Mouse (Mus musculus): Measurements from ENCODE around the gene Cst11. TPM values are rescaled to one million over a fixed set of nuclear protein-coding genes. Genes with fewer than 3 reads are reported as not detected.

Cst11 gene
- polyA plus RNA-seq (2014; fragmentation: Illumina TruSeq; extraction: RNeasy Lipid Tissue Mini Kit (QIAGEN cat#74804); ENCODE audit: insufficient read depth, low read depth, low replicate concordance), result not detected

DNA sequence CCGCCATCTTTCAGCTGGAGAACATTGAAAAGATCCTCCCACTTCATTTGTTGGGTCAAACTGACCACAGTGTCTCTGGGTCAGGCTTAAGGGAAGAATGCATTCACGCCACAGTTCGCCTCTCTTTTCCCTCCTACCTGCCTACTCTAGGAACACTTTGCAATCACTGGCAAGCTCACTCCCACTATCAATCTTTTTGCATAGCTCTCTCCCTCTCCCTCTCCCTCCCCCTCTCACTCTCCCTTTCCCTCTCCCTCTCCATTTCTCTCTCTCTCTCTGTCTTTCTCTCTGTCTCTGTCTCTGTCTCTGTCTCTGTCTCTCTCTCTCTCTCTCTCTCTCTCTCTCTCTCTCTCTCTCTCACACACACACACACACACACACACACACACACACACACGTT lies at the start of gene Cst11:
TSS of gene Cst11 (minus strand) at position 101 of the 400 bp plus-strand sequence.

DNA sequence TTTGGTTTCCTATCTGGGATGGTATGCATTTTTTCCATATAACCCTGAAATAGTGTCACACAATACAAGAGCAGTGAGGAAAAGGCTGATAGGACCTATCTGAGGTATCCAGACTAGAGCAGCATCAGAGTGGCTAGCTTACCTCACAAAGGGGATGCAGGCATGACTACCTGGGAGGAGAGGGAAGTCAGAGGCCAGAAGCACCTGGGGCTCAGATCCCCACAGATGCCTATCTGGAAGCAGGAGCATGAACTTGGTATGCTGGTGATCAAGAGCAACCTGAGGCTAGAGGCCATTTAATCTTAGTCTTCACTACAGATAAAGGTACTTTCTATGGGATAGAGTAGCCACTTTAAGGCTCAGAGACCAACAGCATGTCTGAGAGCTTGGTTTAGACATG lies 48.6 kb upstream of the Cst11 start, which contains the start of gene Cst13:
TSS of gene Cst13 (plus strand) at position 173 of the 400 bp plus-strand sequence.

GRCm38 (mm10) chr2:148798485-148798884 lies 27.2 kb upstream of the Cst11 start, which contains the start of gene Cst8:
TSS of gene Cst8 (plus strand) at chr2:148798785.

GRCm38 (mm10) chr2:148789142-148789541 lies 17.8 kb upstream of the Cst11 start, which contains the start of gene Cst12:
TSS of gene Cst12 (plus strand) at chr2:148789361.

GRCm38 (mm10) chr2:148781709-148782108 lies 10.4 kb upstream of the Cst11 start, which contains the start of gene 8030411F24Rik:
TSS of gene 8030411F24Rik (plus strand) at chr2:148782009.

DNA sequence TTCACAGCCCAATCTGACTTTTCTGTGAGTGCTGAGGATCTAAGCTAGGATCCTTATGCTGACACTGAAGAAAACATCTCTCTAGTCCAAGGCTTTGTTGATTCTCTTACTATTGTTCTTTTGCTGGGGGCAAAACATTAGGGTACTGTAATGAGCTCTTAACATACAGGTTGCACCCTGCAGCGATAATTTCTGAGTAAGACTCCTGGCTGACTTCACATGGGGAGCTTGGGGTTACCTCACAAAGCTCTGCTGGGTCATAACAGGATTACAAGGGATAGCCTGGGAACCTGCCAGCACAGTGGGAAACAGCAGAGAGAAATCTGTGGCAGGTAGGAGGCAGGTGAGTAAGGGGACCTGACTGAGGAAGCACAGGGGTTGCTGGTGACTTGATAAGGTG lies 21.2 kb downstream of the Cst11 start, which contains the start of gene Cstl1:
TSS of gene Cstl1 (plus strand) at position 301 of the 400 bp plus-strand sequence.

GRCm38 (mm10) chr2:148732327-148733000 lies 38.8 kb downstream of the Cst11 start, which contains the start of gene Napb:
TSS of gene Napb (minus strand) at chr2:148732467.

Other genes starting within 250 kb of the Cst11 start
- gene Nxt1, start 98.9 kb downstream of the Cst11 start, polyA plus RNA-seq (2014; fragmentation: Illumina TruSeq; extraction: RNeasy Lipid Tissue Mini Kit (QIAGEN cat#74804); ENCODE audit: insufficient read depth, low read depth, low replicate concordance), result 25.8 TPM
- gene Gzf1, start 90.5 kb downstream of the Cst11 start, polyA plus RNA-seq (2014; fragmentation: Illumina TruSeq; extraction: RNeasy Lipid Tissue Mini Kit (QIAGEN cat#74804); ENCODE audit: insufficient read depth, low read depth, low replicate concordance), result 12.4 TPM
- 0.53 TPM for gene Napb, start 39.0 kb downstream of the Cst11 start, polyA plus RNA-seq (2014; fragmentation: Illumina TruSeq; extraction: RNeasy Lipid Tissue Mini Kit (QIAGEN cat#74804); ENCODE audit: insufficient read depth, low read depth, low replicate concordance)
- not detected for gene Cstl1, start 21.1 kb downstream of the Cst11 start, polyA plus RNA-seq (2014; fragmentation: Illumina TruSeq; extraction: RNeasy Lipid Tissue Mini Kit (QIAGEN cat#74804); ENCODE audit: insufficient read depth, low read depth, low replicate concordance)
- gene 8030411F24Rik, start 10.5 kb upstream of the Cst11 start, polyA plus RNA-seq (2014; fragmentation: Illumina TruSeq; extraction: RNeasy Lipid Tissue Mini Kit (QIAGEN cat#74804); ENCODE audit: insufficient read depth, low read depth, low replicate concordance), result not detected
- not detected for gene Cst12, start 17.9 kb upstream of the Cst11 start, polyA plus RNA-seq (2014; fragmentation: Illumina TruSeq; extraction: RNeasy Lipid Tissue Mini Kit (QIAGEN cat#74804); ENCODE audit: insufficient read depth, low read depth, low replicate concordance)
- 38.4 TPM for gene Cst8, start 27.3 kb upstream of the Cst11 start, polyA plus RNA-seq (2014; fragmentation: Illumina TruSeq; extraction: RNeasy Lipid Tissue Mini Kit (QIAGEN cat#74804); ENCODE audit: insufficient read depth, low read depth, low replicate concordance)
- not detected for gene Cst13, start 48.6 kb upstream of the Cst11 start, polyA plus RNA-seq (2014; fragmentation: Illumina TruSeq; extraction: RNeasy Lipid Tissue Mini Kit (QIAGEN cat#74804); ENCODE audit: insufficient read depth, low read depth, low replicate concordance)
- gene Cst9, start 63.6 kb upstream of the Cst11 start, polyA plus RNA-seq (2014; fragmentation: Illumina TruSeq; extraction: RNeasy Lipid Tissue Mini Kit (QIAGEN cat#74804); ENCODE audit: insufficient read depth, low read depth, low replicate concordance), result not detected
- gene 9230104L09Rik, start 93.5 kb upstream of the Cst11 start, polyA plus RNA-seq (2014; fragmentation: Illumina TruSeq; extraction: RNeasy Lipid Tissue Mini Kit (QIAGEN cat#74804); ENCODE audit: insufficient read depth, low read depth, low replicate concordance), result 37.1 TPM
- 1,631 TPM for gene Cst3, start 104.2 kb upstream of the Cst11 start, polyA plus RNA-seq (2014; fragmentation: Illumina TruSeq; extraction: RNeasy Lipid Tissue Mini Kit (QIAGEN cat#74804); ENCODE audit: insufficient read depth, low read depth, low replicate concordance)
- not detected for gene Gm1330, start 231.8 kb upstream of the Cst11 start, polyA plus RNA-seq (2014; fragmentation: Illumina TruSeq; extraction: RNeasy Lipid Tissue Mini Kit (QIAGEN cat#74804); ENCODE audit: insufficient read depth, low read depth, low replicate concordance)
- gene Gm10750, start 245.7 kb upstream of the Cst11 start, polyA plus RNA-seq (2014; fragmentation: Illumina TruSeq; extraction: RNeasy Lipid Tissue Mini Kit (QIAGEN cat#74804); ENCODE audit: insufficient read depth, low read depth, low replicate concordance), result not detected